Mouse (Mus musculus) Muller cell, postnatal 12 days (primary cell): ENCODE results near the gene Txlna.

Experiments used
- DNase-seq: peaks from one replicate; pipeline ENCODE4 v3.0.0-alpha.2; 2015; ENCODE audit errors: inconsistent ontology term

Txlna gene

DNA sequence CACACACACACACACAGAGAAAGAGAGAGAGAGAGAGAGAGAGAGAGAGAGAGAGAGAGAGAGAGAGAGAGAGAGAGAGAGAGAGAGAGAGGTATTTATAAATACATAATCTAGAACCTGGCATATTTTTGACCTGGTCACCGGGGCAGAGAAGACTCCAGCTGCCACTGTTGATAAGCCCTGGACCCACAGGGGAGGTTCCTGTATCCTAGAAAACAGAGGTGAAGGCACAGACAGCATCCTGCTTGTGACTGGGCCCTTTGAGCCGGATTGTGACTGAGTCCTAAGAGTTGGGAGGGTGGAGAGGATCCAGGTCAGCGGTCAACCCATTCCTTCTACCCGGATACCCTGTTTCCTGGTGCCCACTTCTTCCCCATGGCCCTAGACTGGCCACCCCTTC, 52.0 kb downstream of the Txlna start:
- no peak for DNase-seq

DNA sequence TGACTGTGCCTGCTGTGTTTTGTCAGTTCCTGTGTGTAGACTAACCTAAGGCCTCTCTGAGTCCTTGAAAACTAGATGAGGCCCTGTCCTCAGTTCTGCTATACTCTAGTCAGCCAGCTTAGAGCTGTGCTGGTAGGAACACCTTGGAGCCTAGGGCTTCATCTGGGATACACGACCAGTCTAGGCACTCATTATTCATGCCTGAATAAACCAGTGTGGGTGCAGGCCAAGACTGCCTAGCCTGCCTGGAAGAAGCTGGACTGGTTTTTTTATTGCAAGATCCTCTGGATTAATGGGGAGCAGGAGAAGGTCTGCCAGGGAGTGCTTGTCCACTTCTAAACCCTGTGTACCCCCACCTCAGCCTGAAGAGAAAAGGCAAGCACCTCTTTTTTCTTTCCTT, 53.9 kb downstream of the Txlna start:
- no peak for DNase-seq

DNA sequence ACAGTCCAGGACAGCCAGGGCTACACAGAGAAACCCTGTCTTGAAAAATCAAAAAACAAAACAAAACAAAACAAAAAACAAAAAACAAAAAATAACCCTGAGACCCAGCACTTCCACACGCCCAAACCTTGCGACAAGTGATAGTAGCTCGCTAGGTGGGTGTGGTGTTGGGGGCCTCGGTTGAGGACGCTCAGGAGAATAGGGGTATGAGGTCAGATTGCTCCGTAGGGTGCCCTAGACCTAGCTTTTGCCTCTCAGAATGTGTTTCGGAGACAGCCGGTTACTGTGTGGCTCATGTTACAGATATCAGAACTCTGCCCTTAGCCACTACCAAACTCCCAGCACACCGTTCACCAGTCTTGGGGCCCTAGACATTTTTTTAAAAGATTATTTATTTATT, 55.1 kb downstream of the Txlna start:
- DNase-seq, result no peak

DNA sequence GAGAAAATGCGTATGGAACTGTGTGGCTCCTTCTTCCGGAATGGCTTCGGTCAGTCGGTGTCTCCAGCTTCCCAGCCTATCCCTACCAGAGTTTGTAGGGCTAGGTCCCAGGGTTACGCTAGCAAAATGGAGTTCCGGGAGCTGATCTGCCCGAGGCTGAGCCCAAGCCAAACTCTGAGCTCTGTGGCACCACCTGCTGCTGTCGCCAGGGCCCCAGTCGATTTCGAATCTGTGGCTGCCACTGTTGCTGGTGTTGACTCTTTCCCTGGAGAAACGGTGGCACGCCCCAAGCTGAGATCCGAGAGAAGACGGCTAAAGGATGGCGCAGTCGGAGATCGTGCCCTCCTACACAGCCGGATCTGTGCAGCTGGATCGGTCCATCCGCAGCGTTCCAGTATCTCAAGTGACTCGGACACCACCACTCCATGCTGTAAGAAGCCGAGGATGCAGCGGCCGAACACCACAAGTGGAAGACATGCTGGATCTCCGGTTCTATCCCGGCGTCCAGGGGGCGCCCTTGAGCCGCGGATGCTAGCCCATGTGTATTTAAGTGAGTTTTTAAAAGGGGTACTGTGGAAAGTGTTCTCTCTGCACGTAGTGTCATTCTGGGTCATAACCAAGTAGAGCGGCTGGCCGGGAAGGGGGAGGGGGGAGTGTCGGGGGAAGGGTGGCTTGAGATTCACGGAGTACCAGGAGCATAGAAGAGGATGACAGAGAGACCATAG, 55.8 kb downstream of the Txlna start:
- peak; percentile 92 for DNase-seq

DNA sequence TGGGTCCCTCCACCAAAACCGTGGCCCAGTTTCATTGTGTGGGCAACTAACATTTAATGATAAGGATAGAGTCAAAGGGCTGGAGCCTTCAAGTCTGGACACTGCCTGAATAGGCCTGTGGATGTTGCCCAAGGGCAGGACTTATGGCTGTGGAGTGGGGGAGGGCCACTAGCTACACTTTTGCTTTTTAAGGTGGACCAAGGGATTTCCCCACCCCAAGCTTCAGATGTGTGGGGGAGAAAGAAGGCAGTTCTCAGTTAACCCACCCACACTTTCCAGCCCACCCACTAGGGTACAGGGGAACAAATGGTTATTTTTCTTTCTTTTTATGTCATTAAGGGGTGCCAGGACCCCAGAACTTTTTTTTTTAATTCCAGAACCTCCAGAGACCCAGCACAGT, 56.5 kb downstream of the Txlna start:
- DNase-seq, result no peak

DNA sequence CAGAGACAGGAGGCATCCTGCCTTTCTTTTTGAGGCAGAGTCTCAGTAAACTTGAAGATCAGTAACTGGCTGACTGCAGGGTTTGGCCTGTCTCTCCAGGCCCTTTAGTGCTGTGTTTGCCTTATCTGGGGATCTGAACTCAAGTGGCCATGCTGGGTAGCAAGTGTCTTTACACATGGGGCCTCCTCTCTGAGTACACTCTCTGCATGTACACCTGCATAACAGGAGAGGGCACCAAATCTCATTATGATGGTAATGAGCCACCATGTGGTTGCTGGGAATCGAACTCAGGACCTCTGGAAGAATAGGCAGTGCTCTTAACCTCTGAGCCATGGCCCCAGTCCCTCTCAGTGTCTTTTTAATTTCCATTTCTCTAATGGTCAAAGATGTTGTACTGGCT, 58.6 kb downstream of the Txlna start:
- no peak for DNase-seq

DNA sequence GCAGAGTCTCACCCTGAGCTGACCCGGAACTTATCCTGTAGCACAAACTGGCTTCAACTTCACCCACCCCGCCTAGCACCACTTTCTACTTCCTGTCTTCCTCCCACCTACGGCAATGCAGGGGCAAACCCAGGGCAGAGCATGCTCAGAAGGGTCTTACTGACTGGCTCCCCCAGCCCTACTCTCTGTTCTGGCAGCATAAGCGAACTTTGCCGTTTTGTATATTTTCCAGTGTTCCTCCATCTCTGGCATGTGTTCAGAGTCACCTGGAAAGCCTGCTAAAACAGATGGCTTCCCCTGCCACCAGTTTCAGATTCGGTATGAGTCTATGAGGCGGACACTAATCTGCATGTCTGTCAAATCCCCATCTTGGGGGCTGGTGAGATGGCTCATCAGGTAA, 60.5 kb downstream of the Txlna start:
- no peak for DNase-seq

DNA sequence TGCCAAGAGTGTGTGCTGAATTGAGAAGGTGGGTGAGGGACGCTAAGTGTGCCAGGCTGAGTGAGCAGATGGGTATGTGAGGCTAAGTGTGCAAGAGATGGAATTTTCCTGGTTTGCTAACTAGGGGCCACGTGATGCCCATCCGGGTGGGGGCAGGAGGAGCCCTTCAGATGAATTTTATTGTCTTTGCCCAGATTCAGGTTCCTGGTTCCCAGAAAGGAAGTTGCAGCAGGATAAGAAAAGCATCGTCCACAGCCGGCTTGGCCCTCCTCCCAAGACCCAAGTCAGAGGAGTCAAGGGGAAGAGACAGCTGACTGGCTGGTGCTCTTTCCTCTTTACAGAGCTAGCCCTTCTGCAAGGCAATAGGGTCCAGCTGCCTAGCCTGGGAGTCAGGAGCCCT, 62.4 kb downstream of the Txlna start, which contains the start of gene Fam167b:
Gene Fam167b, minus strand, starts transcription at position 84 of the 400 bp plus-strand sequence.
- DNase-seq, result no peak

DNA sequence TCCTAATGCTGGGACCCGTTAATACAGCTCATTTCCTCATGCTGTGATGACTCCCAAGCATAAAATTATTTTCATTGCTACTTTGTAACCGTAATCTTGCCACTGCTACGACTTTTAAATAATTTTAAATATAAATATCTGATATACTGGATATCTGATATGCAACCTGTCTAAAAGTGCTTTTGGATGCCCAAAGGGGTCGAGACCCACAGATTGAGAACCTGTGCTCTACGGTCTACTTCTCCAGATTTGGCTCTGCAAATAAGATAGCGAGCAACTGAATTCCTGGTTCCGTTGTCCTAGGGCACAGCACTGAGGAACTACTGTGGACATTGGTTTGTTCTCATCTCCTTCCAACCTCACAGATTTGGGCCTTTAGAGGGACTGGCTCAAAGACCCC, 63.2 kb downstream of the Txlna start:
- no peak for DNase-seq

DNA sequence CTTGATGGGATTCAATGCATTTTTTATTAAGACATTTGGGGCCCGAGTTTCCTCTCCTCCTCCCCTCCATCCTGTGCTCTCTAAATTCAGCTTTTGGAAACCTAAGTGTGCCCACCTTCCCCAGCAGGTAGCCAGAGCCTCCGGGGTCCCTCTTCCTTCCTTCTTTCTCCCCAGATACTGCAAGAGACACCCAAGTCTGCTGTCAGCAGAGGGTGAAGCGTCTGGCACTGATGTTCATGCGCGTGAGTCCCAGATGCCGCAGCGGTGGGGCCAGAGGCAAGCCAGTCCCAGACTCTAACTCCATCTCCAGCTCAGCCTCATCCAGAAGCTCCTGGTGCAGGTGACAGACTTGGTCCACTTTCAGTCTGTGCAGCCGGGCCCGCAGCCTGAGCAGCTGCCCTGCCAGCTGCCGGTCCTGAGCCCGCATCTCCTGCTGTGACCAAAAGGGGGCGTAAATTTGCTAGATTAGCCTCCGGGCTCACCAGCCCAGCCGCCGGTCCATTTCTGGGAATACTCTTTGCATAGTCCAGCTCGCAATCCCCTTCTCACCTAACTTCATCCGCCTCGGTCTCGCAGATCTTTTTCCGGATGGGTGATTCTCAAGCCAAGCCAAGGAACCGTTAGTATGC, 63.9 kb downstream of the Txlna start:
- DNase-seq, result peak; percentile 60
